Mouse (Mus musculus) ES-E14 (cell line): ENCODE results near the gene Plxdc1. TPM values are rescaled to one million over a fixed set of nuclear protein-coding genes. Genes with fewer than 3 reads are reported as not detected.

Source experiments
- DNase-seq: peaks from one replicate; pipeline ENCODE4 v3.0.0-alpha.2; 2013; ENCODE audit warnings: low read depth, low spot score
- H3K27ac ChIP-seq: 2 replicates; pipeline ENCODE4 v1.5.1; 2012; ENCODE audit warnings: low read depth, mild to moderate bottlenecking, low read length, moderate library complexity, mixed read lengths; ENCODE audit not compliant: poor library complexity, insufficient read depth, severe bottlenecking
- H3K36me3 ChIP-seq: 2 replicates; pipeline ENCODE4 v1.6.1; 2012; ENCODE audit warnings: mild to moderate bottlenecking, low read length, moderate library complexity, mixed read lengths; ENCODE audit not compliant: control insufficient read depth, poor library complexity, insufficient read depth, severe bottlenecking
- H3K4me1 ChIP-seq, 2 experiments: fragments of 150-350 bp in 1 of 2; sonication (generic) in 1 of 2; 2 replicates each; pipeline ENCODE4 v1.6.1; 2012; ENCODE audit warnings: low read length in 2 of 2, mild to moderate bottlenecking in 1 of 2, mixed read lengths in 1 of 2; ENCODE audit not compliant: control insufficient read depth in 2 of 2, insufficient read depth in 2 of 2, poor library complexity in 1 of 2
- H3K4me3 ChIP-seq, 2 experiments: fragments of 150-350 bp in 1 of 2; sonication (generic) in 1 of 2; 2 replicates each; pipeline ENCODE4 v1.5.1; 2012; ENCODE audit warnings: low read length in 2 of 2, low read depth in 1 of 2, mild to moderate bottlenecking in 1 of 2, mixed read lengths in 1 of 2; ENCODE audit not compliant: insufficient read depth in 1 of 2, poor library complexity in 1 of 2, severe bottlenecking in 1 of 2
- H3K9ac ChIP-seq: 2 replicates; pipeline ENCODE4 v1.6.1; 2012; ENCODE audit warnings: low read depth, mild to moderate bottlenecking, low read length, mixed read lengths; ENCODE audit not compliant: poor library complexity, insufficient read depth, severe bottlenecking
- H3K9me3 ChIP-seq: fragments of 150-350 bp; sonication (generic); 2 replicates; pipeline ENCODE4 v1.6.1; 2012; ENCODE audit warnings: low read depth, mild to moderate bottlenecking, low read length; ENCODE audit not compliant: control insufficient read depth, insufficient read depth
- CHD2 ChIP-seq: IDR thresholded peaks from 2 replicates; pipeline ENCODE4 v1.6.1; 2014; ENCODE audit warnings: mild to moderate bottlenecking, low read depth, low read length, inconsistent platforms
- HCFC1 ChIP-seq: IDR thresholded peaks from 2 replicates; pipeline ENCODE4 v1.6.1; 2012; ENCODE audit warnings: low read length, inconsistent platforms, borderline replicate concordance; ENCODE audit not compliant: insufficient read depth
- MAFK ChIP-seq: IDR thresholded peaks from 2 replicates; pipeline ENCODE4 v1.6.1; 2014; ENCODE audit warnings: mild to moderate bottlenecking, low read depth, low read length, inconsistent platforms; ENCODE audit not compliant: insufficient read depth
- ZC3H11A ChIP-seq: IDR thresholded peaks from 2 replicates; pipeline ENCODE4 v1.6.1; 2012; ENCODE audit warnings: low read depth, mild to moderate bottlenecking, inconsistent platforms, low read length, borderline replicate concordance
- ZNF384 ChIP-seq: IDR thresholded peaks from 2 replicates; pipeline ENCODE4 v1.6.1; 2012; ENCODE audit warnings: low read depth, low read length, inconsistent platforms
- in situ Hi-C, 2 experiments: fragments of 600-800 bp; cut with MboI; formaldehyde crosslinking; loops; one replicate each; pipeline ENCODE4 v1.15.1; 2025; ENCODE audit warnings: low sequenced_read_pairs in 2 of 2, inconsistent platforms in 1 of 2; ENCODE audit not compliant: unreplicated experiment in 2 of 2
- total RNA-seq: library from RNA; depleted of rRNA; stranded (reverse); fragments of 300-350 nt; gene quantifications from 2 replicates; pipeline ENCODE4 v1.2.3, GENCODE M21; 2012

The Plxdc1 gene
- total RNA-seq, 1 experiment, result 2.5 TPM

DNA sequence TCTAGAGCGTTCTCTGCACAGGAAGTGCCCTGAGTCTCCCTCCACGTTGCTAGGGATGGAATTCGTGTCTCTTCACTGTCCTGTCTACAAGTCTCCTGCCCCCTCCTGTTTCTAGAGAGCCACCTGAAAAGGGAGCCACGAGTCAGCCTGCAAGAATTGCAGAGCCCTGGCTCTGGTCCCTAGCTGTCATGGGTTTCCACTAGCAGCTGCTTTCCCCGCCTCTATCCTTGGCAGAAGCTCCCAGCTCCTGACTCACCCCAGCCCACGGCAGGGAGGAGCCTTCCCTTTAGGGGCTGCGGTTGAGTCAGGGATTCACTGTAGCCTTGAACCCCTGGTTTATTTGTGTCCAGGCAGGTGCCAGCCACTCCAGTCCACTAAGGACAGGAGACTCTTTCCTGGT is 15.0 kb downstream of the Plxdc1 start:
- in situ Hi-C loops, result no loop called here
- H3K4me3 ChIP-seq, result no peak overlapping the region
- peaks cover 2 to 4% of the 10 kb centered on the region in 2 experiments; a peak in 1 of 4 replicates for H3K4me1 ChIP-seq
- no peak overlapping the region for H3K9ac ChIP-seq
- TF ChIP-seq MAFK (no peak), ZC3H11A (no peak), ZNF384 (no peak), HCFC1 (no peak), CHD2 (no peak)
- no peak overlapping the region for H3K27ac ChIP-seq
- H3K9me3 ChIP-seq, result no peaks in the 10 kb centered on the region
- peaks cover 6% of the 10 kb centered on the region; the same call in 1 of the 2 replicates for H3K36me3 ChIP-seq
- no peak for DNase-seq

DNA sequence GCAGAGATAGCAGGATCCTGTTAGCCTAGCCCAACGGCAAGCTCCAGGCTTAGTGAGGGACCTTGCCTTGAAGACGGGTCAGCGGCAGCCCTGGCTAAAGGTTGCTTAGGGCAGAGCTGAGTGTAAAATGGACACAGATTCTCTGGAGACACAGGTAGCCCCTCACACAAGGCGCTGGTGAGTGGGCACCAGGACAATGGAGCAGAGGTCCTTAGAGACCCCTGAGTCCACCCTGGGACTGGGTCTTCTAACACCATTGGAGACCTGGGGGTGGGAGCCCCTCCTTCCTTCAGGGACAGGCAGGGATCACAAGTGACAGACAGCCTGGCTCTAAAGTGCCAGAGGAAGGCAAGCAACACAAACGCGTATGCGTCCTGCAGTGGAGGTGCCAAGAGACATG is 15.5 kb downstream of the Plxdc1 start:
- peaks cover 6% of the 10 kb centered on the region; the same call in 1 of the 2 replicates for H3K36me3 ChIP-seq
- H3K4me1 ChIP-seq, result peaks cover 0 to 3% of the 10 kb centered on the region in 2 experiments; a peak in 1 of 4 replicates
- H3K27ac ChIP-seq, result no peak overlapping the region
- H3K9me3 ChIP-seq, result no peaks in the 10 kb centered on the region
- TF ChIP-seq ZNF384, result no peak
- H3K4me3 ChIP-seq, result no peak overlapping the region
- DNase-seq, result no peak
- in situ Hi-C loops, result no loop called here
- H3K9ac ChIP-seq, result no peak overlapping the region

- H3K4me1 ChIP-seq, result peaks cover 2 to 3% of the 10 kb centered on the region in 2 experiments; a peak in 1 of 4 replicates
- TF ChIP-seq CHD2, result no peak
- TF ChIP-seq ZC3H11A, result no peak
- no peak for TF ChIP-seq HCFC1
- no peak for TF ChIP-seq ZNF384
- TF ChIP-seq MAFK, result no peak
- in situ Hi-C loops, result no loop called here
- no peak overlapping the region for H3K27ac ChIP-seq
- H3K9ac ChIP-seq, result no peak overlapping the region
- peaks cover 5% of the 10 kb centered on the region; the same call in 1 of the 2 replicates for H3K36me3 ChIP-seq
- H3K4me3 ChIP-seq, result no peak overlapping the region
- no peaks in the 10 kb centered on the region for H3K9me3 ChIP-seq
- DNase-seq, result no peak
These were observed 17.9 kb downstream of the Plxdc1 start for GRCm38 (mm10) chr11:97968385-97968784.

DNA sequence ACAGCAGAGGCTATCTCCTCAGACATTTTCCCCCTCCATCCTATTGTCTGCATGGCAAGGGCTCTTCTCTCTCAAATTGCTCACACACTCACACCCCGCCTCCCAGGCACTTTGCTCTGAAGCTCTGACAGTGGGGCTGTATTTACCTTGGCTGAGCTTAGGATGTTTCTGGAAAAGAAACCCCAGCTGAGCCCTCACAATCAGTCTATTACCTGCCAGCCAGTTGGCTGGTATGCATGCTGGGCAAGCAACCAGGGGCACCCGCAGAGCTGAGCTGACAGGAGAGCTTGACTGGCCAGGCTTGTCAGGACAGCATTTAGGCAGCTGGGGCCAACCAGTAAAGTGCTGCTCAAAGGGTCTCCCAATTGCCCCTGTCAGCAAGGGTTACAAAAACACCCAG is 19.1 kb downstream of the Plxdc1 start:
- peaks cover 2 to 3% of the 10 kb centered on the region in 2 experiments; a peak in 1 of 4 replicates for H3K4me1 ChIP-seq
- no peak overlapping the region for H3K9ac ChIP-seq
- in situ Hi-C loops, result no loop called here
- TF ChIP-seq HCFC1 (no peak), MAFK (no peak), ZC3H11A (no peak), CHD2 (no peak), ZNF384 (no peak)
- no peak for DNase-seq
- H3K36me3 ChIP-seq, result no peaks in the 10 kb centered on the region
- H3K9me3 ChIP-seq, result no peaks in the 10 kb centered on the region
- H3K27ac ChIP-seq, result no peak overlapping the region
- no peak overlapping the region for H3K4me3 ChIP-seq

DNA sequence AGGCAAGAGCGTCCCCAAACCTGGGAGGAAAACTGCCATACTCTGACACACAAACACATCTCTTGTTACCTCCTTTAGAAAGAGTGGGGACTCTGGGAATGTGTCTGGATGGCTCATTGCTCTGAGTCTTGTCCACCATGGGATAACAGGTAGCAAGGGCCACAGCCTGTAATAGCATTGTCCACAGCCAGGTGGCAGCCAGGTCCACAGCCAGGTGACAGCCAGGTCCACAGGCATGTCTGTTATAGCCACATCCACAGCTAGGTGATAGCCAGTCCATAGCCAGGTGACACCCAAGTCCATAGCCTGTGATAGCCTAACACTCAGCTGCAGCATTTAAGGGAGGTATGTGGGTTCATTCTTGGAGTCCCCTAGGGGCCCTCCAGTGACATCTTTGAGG is 25.3 kb downstream of the Plxdc1 start:
- no peaks in the 10 kb centered on the region; the same call in 1 of the 2 replicates for H3K36me3 ChIP-seq
- no peaks in the 10 kb centered on the region for H3K9me3 ChIP-seq
- no peak overlapping the region for H3K4me3 ChIP-seq
- H3K9ac ChIP-seq, result no peak overlapping the region
- in situ Hi-C loops, result no loop called here
- DNase-seq, result no peak
- H3K27ac ChIP-seq, result no peak overlapping the region
- H3K4me1 ChIP-seq, result peaks cover 5 to 16% of the 10 kb centered on the region in 2 experiments; a peak in 3 of 4 replicates
- no peak for TF ChIP-seq HCFC1
- TF ChIP-seq MAFK, result no peak
- TF ChIP-seq ZC3H11A, result no peak
- TF ChIP-seq CHD2, result no peak
- no peak for TF ChIP-seq ZNF384
